Mouse (Mus musculus) myocyte (in vitro differentiated cells): ENCODE measurements around the gene Atf4. TPM values are rescaled to one million over a fixed set of nuclear protein-coding genes. Genes with fewer than 3 reads are reported as not detected.

ENCODE experiments used
- H3K27me3 ChIP-seq: one replicate; pipeline ENCODE4 v1.6.1; 2011; ENCODE audit not compliant: control insufficient read depth, insufficient read depth, insufficient read length
- H3K36me3 ChIP-seq: one replicate; pipeline ENCODE4 v1.6.1; 2011; ENCODE audit not compliant: control insufficient read depth, insufficient read depth
- H3K4me2 ChIP-seq: one replicate; pipeline ENCODE4 v1.6.1; 2011; ENCODE audit warnings: low read depth, control low read depth
- H3K4me3 ChIP-seq: one replicate; pipeline ENCODE4 v1.5.1; 2011; ENCODE audit warnings: mild to moderate bottlenecking, control low read depth, moderate library complexity
- H3K79me2 ChIP-seq: one replicate; pipeline ENCODE4 v1.6.1; 2011; ENCODE audit not compliant: control insufficient read depth, insufficient read depth
- H3ac ChIP-seq: one replicate; pipeline ENCODE4 v1.6.1; 2011; ENCODE audit not compliant: control insufficient read depth, insufficient read length
- CEBPB ChIP-seq: IDR thresholded peaks from 2 replicates; pipeline ENCODE4 v1.6.1; 2011; ENCODE audit warnings: mild to moderate bottlenecking, moderate library complexity; ENCODE audit not compliant: poor library complexity, insufficient read depth, severe bottlenecking
- E2F4 ChIP-seq: IDR thresholded peaks from one replicate; pipeline ENCODE4 v1.6.1; 2011; ENCODE audit warnings: mild to moderate bottlenecking, control low read depth, moderate library complexity; ENCODE audit not compliant: insufficient read depth
- MAX ChIP-seq: IDR thresholded peaks from one replicate; pipeline ENCODE4 v1.6.1; 2011; ENCODE audit warnings: low read depth, mild to moderate bottlenecking, control low read depth
- MYOD1 ChIP-seq, 3 experiments: IDR thresholded peaks; one replicate each; pipeline ENCODE4 v1.6.1; 2011; ENCODE audit warnings: control low read depth in 2 of 3, low read depth in 2 of 3, mild to moderate bottlenecking in 2 of 3, moderate library complexity in 1 of 3; ENCODE audit not compliant: insufficient read length in 2 of 3, control insufficient read depth in 1 of 3
- MYOG ChIP-seq, 3 experiments: IDR thresholded peaks; one replicate each; pipeline ENCODE4 v1.6.1; 2011; ENCODE audit warnings: control low read depth in 2 of 3, low read depth in 2 of 3, mild to moderate bottlenecking in 2 of 3; ENCODE audit not compliant: insufficient read length in 2 of 3, control insufficient read depth in 1 of 3, insufficient read depth in 1 of 3
- POLR2A ChIP-seq: IDR thresholded peaks from one replicate; pipeline ENCODE4 v1.6.1; 2011; ENCODE audit warnings: low read depth, mild to moderate bottlenecking, control low read depth, moderate library complexity; ENCODE audit not compliant: insufficient read length
- POLR2AphosphoS2 ChIP-seq: IDR thresholded peaks from one replicate; pipeline ENCODE4 v1.6.1; 2011; ENCODE audit warnings: low read depth, control low read depth; ENCODE audit not compliant: insufficient read length
- REST ChIP-seq: IDR thresholded peaks from one replicate; pipeline ENCODE4 v1.6.1; 2011; ENCODE audit warnings: mild to moderate bottlenecking, control low read depth, moderate library complexity; ENCODE audit not compliant: insufficient read depth, insufficient read length
- SRF ChIP-seq: IDR thresholded peaks from one replicate; pipeline ENCODE4 v1.6.1; 2011; ENCODE audit warnings: low read depth; ENCODE audit not compliant: control insufficient read depth, insufficient read length
- TCF12 ChIP-seq: IDR thresholded peaks from one replicate; pipeline ENCODE4 v1.6.1; 2011; ENCODE audit warnings: mild to moderate bottlenecking, control low read depth; ENCODE audit not compliant: poor library complexity, insufficient read depth, severe bottlenecking
- TCF3 ChIP-seq: IDR thresholded peaks from one replicate; pipeline ENCODE4 v1.6.1; 2011; ENCODE audit warnings: low read depth, control low read depth; ENCODE audit not compliant: insufficient read length
- USF1 ChIP-seq: IDR thresholded peaks from one replicate; pipeline ENCODE4 v1.6.1; 2011; ENCODE audit warnings: low read depth, mild to moderate bottlenecking, control low read depth, moderate library complexity
- polyA plus RNA-seq: library from polyadenylated mRNA; unstranded; fragments of >200 nt; fragmentation: generic; extraction: Trizol; gene quantifications from one replicate; pipeline ENCODE4 v1.2.1, GENCODE M21; 2012; ENCODE audit warnings: missing spikeins

Atf4 gene
- polyA plus RNA-seq, 1 experiment = 1,038 TPM

- TF ChIP-seq MYOD1 (IDR thresholded peaks at IDR 0.05; ENCODE audit: control insufficient read depth in 1 of 3, insufficient read length in 2 of 3, low read depth in 2 of 3) = no peak
- no peak for TF ChIP-seq POLR2A
- TF ChIP-seq CEBPB = 0 out of 2 replicates have a peak, but pooled peaks have one; percentile 35
- TF ChIP-seq POLR2AphosphoS2 = no peak
- peak; percentile 75 for TF ChIP-seq USF1
- TF ChIP-seq TCF12 = no peak
- TF ChIP-seq MAX = no peak
- Histone ChIP-seq H3K36me3 (no peaks in the 10 kb centered on the region), H3K4me3 (peak overlapping the region; percentile 3), H3K4me2 (peak overlapping the region; percentile 73), H3K79me2 (no peaks in the 10 kb centered on the region), H3ac (no peak overlapping the region), H3K27me3 (no peaks in the 10 kb centered on the region)
These were observed 35.0 kb upstream of the Atf4 start for GRCm38 (mm10) chr15:80219705-80220657.

GRCm38 (mm10) chr15:80221031-80221430 is 34.0 kb upstream of the Atf4 start:
- no peaks in the 10 kb centered on the region for H3K79me2 ChIP-seq
- H3K4me2 ChIP-seq = no peak overlapping the region
- H3K36me3 ChIP-seq = no peaks in the 10 kb centered on the region
- no peak for TF ChIP-seq CEBPB
- no peak for TF ChIP-seq MAX
- no peak for TF ChIP-seq SRF
- TF ChIP-seq MYOG (IDR thresholded peaks at IDR 0.05; ENCODE audit: control insufficient read depth in 1 of 3, insufficient read depth in 1 of 3, insufficient read length in 2 of 3, low read depth in 2 of 3) = no peak
- no peak for TF ChIP-seq TCF3
- TF ChIP-seq POLR2AphosphoS2 = no peak
- no peak for TF ChIP-seq POLR2A
- no peak overlapping the region for H3ac ChIP-seq
- H3K27me3 ChIP-seq = no peaks in the 10 kb centered on the region
- no peak overlapping the region for H3K4me3 ChIP-seq

GRCm38 (mm10) chr15:80223751-80224150 is 31.2 kb upstream of the Atf4 start:
- Histone ChIP-seq H3K4me2 (no peak overlapping the region), H3K36me3 (no peaks in the 10 kb centered on the region), H3K27me3 (no peaks in the 10 kb centered on the region), H3K79me2 (no peaks in the 10 kb centered on the region), H3K4me3 (no peak overlapping the region), H3ac (no peak overlapping the region)
- TF ChIP-seq MAX = no peak
- TF ChIP-seq SRF = no peak
- no peak for TF ChIP-seq E2F4
- TF ChIP-seq TCF12 = no peak

GRCm38 (mm10) chr15:80225208-80225607 is 29.8 kb upstream of the Atf4 start:
- H3K79me2 ChIP-seq = no peaks in the 10 kb centered on the region
- no peak overlapping the region for H3ac ChIP-seq
- no peaks in the 10 kb centered on the region for H3K36me3 ChIP-seq
- no peaks in the 10 kb centered on the region for H3K27me3 ChIP-seq
- no peak overlapping the region for H3K4me2 ChIP-seq
- no peak overlapping the region for H3K4me3 ChIP-seq
- TF ChIP-seq TCF12 = no peak
- no peak for TF ChIP-seq POLR2A
- TF ChIP-seq REST = no peak
- TF ChIP-seq TCF3 = no peak
- TF ChIP-seq MAX = no peak
- TF ChIP-seq POLR2AphosphoS2 = no peak
- no peak for TF ChIP-seq SRF
- no peak for TF ChIP-seq MYOD1 (IDR thresholded peaks at IDR 0.05; ENCODE audit: control insufficient read depth in 1 of 3, insufficient read length in 2 of 3, low read depth in 2 of 3)
- TF ChIP-seq USF1 = no peak
- TF ChIP-seq E2F4 = no peak
- no peak for TF ChIP-seq CEBPB
- no peak for TF ChIP-seq MYOG (IDR thresholded peaks at IDR 0.05; ENCODE audit: control insufficient read depth in 1 of 3, insufficient read depth in 1 of 3, insufficient read length in 2 of 3, low read depth in 2 of 3)

- H3K27me3 ChIP-seq = no peaks in the 10 kb centered on the region
- H3ac ChIP-seq = no peak overlapping the region
- no peak overlapping the region for H3K4me2 ChIP-seq
- no peak for TF ChIP-seq SRF
- no peak for TF ChIP-seq REST
- TF ChIP-seq TCF12 = no peak
- TF ChIP-seq TCF3 = no peak
- TF ChIP-seq MYOG (IDR thresholded peaks at IDR 0.05; ENCODE audit: control insufficient read depth in 1 of 3, insufficient read depth in 1 of 3, insufficient read length in 2 of 3, low read depth in 2 of 3) = no peak
- TF ChIP-seq MYOD1 (IDR thresholded peaks at IDR 0.05; ENCODE audit: control insufficient read depth in 1 of 3, insufficient read length in 2 of 3, low read depth in 2 of 3) = no peak
- H3K36me3 ChIP-seq = no peaks in the 10 kb centered on the region
- no peak overlapping the region for H3K4me3 ChIP-seq
- H3K79me2 ChIP-seq = no peaks in the 10 kb centered on the region
These were observed 29.2 kb upstream of the Atf4 start for GRCm38 (mm10) chr15:80225796-80226195.
